10 mouse cellular contexts compared by ENCODE assay signal in genomic region chr11:69684128-69684745, GRCm38 (mm10). TPM values are rescaled to one million over a fixed set of nuclear protein-coding genes. Genes with fewer than 3 reads are reported as not detected.
DNase-seq lines count a peak whose midpoint lies in the region; ATAC-seq and TF ChIP-seq lines count a peak whose summit lies in the region.
"Had no signal": no experiment of that assay in that cellular context is flagged by ENCODE, and none has a peak within 500 bp of the region (broad histone marks: within the 10 kb centered on the region; RNA-seq: fewer than 3 reads in every experiment).

No protein-coding gene starts in this region.

- no peak overlapping the region for H3K4me3 ChIP-seq in forebrain, embryonic 10.5 days
- no peak overlapping the region for H3K4me3 ChIP-seq in forebrain, embryonic 14.5 days (ENCODE audit: low read depth, low read length)
- no peak overlapping the region for H3K4me3 ChIP-seq in layer of hippocampus, adult 2 months
- no peak overlapping the region for H3K4me3 ChIP-seq in hindbrain, embryonic 15.5 days
- peak overlapping the region; percentile 22 for H3K4me3 ChIP-seq in macrophage (ENCODE audit: inconsistent target)
- H3K4me3 ChIP-seq: liver, embryonic 13.5 days had no signal

- 0 out of 2 replicates have a peak, but pooled peaks cover 13% of the 10 kb centered on the region for H3K27me3 ChIP-seq in forebrain, embryonic 10.5 days (ENCODE audit: poor library complexity, severe bottlenecking)
- H3K27me3 ChIP-seq in forebrain, embryonic 14.5 days (replicated peaks; ENCODE audit: control insufficient read depth, insufficient read depth, low read length): no peaks in the 10 kb centered on the region
- H3K27me3 ChIP-seq in hindbrain, embryonic 15.5 days: no peaks in the 10 kb centered on the region
- H3K27me3 ChIP-seq: liver, embryonic 13.5 days had no signal

- H3K79me2 ChIP-seq in macrophage (ENCODE audit: inconsistent target): peaks cover 65% of the 10 kb centered on the region

- H3K27ac ChIP-seq in forebrain, embryonic 10.5 days: 0 out of 2 replicates have a peak overlapping the region, but pooled peaks have one; percentile 91
- no peak overlapping the region for H3K27ac ChIP-seq in forebrain, embryonic 14.5 days (ENCODE audit: low read depth, low read length)
- peak overlapping the region; percentile 95 for H3K27ac ChIP-seq in layer of hippocampus, adult 2 months
- peak overlapping the region; percentile 93; the same call in 1 of the 2 replicates for H3K27ac ChIP-seq in hindbrain, embryonic 15.5 days (replicated peaks)
- peak overlapping the region; percentile 91 for H3K27ac ChIP-seq in macrophage
- H3K27ac ChIP-seq: liver, embryonic 13.5 days had no signal

- TF ChIP-seq CTCF in layer of hippocampus, adult 2 months (conservative IDR thresholded peaks at IDR 0.05): no peak

- H3K4me2 ChIP-seq in forebrain, embryonic 14.5 days (ENCODE audit: low read length): no peak overlapping the region
- H3K4me2 ChIP-seq in hindbrain, embryonic 15.5 days: no peak overlapping the region
- H3K4me2 ChIP-seq: liver, embryonic 13.5 days had no signal

- H3K4me1 ChIP-seq in forebrain, embryonic 10.5 days: peaks cover 61% of the 10 kb centered on the region
- peaks cover 25% of the 10 kb centered on the region for H3K4me1 ChIP-seq in forebrain, embryonic 14.5 days (ENCODE audit: control insufficient read depth, insufficient read depth, low read length)
- H3K4me1 ChIP-seq in hindbrain, embryonic 15.5 days (replicated peaks): peaks cover 61% of the 10 kb centered on the region

- 87% methylated on average over 12 of the region's 12 CpGs for WGBS in forebrain, embryonic 10.5 days
- 80% methylated on average over 12 of the region's 12 CpGs for WGBS in forebrain, embryonic 14.5 days
- 85% methylated on average over 12 of the region's 12 CpGs for WGBS in hindbrain, embryonic 15.5 days
- WGBS in macrophage (ENCODE audit: missing documents): 61% methylated on average over 12 of the region's 12 CpGs

- no peak for ATAC-seq in forebrain, embryonic 14.5 days
- ATAC-seq in hindbrain, embryonic 15.5 days (ENCODE audit: low FRiP score, low read depth): no peak

- no peaks in the 10 kb centered on the region for H3K9me3 ChIP-seq in forebrain, embryonic 10.5 days
- H3K9me3 ChIP-seq in forebrain, embryonic 14.5 days (replicated peaks; ENCODE audit: control insufficient read depth, low read length): no peaks in the 10 kb centered on the region
- H3K9me3 ChIP-seq in hindbrain, embryonic 15.5 days: no peaks in the 10 kb centered on the region
- H3K9me3 ChIP-seq: liver, embryonic 13.5 days had no signal

- no peak for DNase-seq in forebrain, embryonic 10.5 days (ENCODE audit: extremely low spot score, low spot score)
- no peak for DNase-seq in forebrain, embryonic 14.5 days (ENCODE audit: low spot score)
- DNase-seq in layer of hippocampus, adult 2 months (ENCODE audit: low spot score in 2 of 2): no peak
- DNase-seq in layer of hippocampus, postnatal 10 days (ENCODE audit: low spot score in 2 of 2): no peak
- no peak for DNase-seq in gastrocnemius, postnatal 25 days
- no peak for DNase-seq in left cerebral cortex, adult 8-10 months (ENCODE audit: low spot score in 2 of 2)
- DNase-seq: liver, embryonic 13.5 days; thymus, adult 18-20 months had no signal

- H3K36me3 ChIP-seq in forebrain, embryonic 10.5 days (replicated peaks): peaks cover 14% of the 10 kb centered on the region
- H3K36me3 ChIP-seq in forebrain, embryonic 14.5 days (ENCODE audit: control insufficient read depth, insufficient read depth, low read length): peaks cover 10% of the 10 kb centered on the region
- peaks cover 3% of the 10 kb centered on the region for H3K36me3 ChIP-seq in hindbrain, embryonic 15.5 days
- no peaks in the 10 kb centered on the region; the same call in 1 of the 2 replicates for H3K36me3 ChIP-seq in macrophage (ENCODE audit: inconsistent target)

- H3K9ac ChIP-seq in forebrain, embryonic 14.5 days (ENCODE audit: low read length): no peak overlapping the region
- H3K9ac ChIP-seq in hindbrain, embryonic 15.5 days: no peak overlapping the region
- H3K9ac ChIP-seq: liver, embryonic 13.5 days had no signal

RNA-seq across cellular contexts. Expression of gene Tnfsf13, which starts 1.3 kb away (rescaled TPM):
- 0.20 TPM in 1 of 2 replicates, not detected in the other for polyA plus RNA-seq in forebrain, embryonic 10.5 days (2016; fragmentation: Nextera tagmentation; extraction: Ambion mirVana)
- polyA plus RNA-seq in forebrain, embryonic 14.5 days (2014; fragmentation: Nextera tagmentation; extraction: Ambion mirVana): 0.53 TPM in 1 of 2 replicates, not detected in the other
- 1 to 10 TPM; 2.1 to 2.5 TPM for total RNA-seq in layer of hippocampus, adult 2 months (2021)
- total RNA-seq in layer of hippocampus, postnatal 10 days (2021): 1 to 10 TPM; 1.1 to 1.2 TPM
- polyA plus RNA-seq in hindbrain, embryonic 15.5 days (2015; fragmentation: Nextera tagmentation; extraction: Ambion mirVana): 0.61 and 0.76 TPM in 2 replicates
- 10 to 100 TPM in 25 of 26 experiments, 1 to 10 TPM in 1; 7.6 to 87.6 (median 29.3) TPM for total RNA-seq in macrophage (2018; cell fraction: chromatin; rRNA removed)
- 10 to 100 TPM in 23 of 26 experiments, 1 to 10 TPM in 3; 8.5 to 49.0 (median 19.5) TPM for total RNA-seq in macrophage (2018; cell fraction: cytosol; rRNA removed)
- total RNA-seq in macrophage (2018; cell fraction: nucleus; rRNA removed): 10 to 100 TPM in 25 of 26 experiments, 1 to 10 TPM in 1; 10.0 to 76.3 (median 24.5) TPM
- 16.4 to 43.4 TPM (median 40.3 TPM) in 3 replicates for polyA plus RNA-seq in macrophage (2018)
- total RNA-seq in gastrocnemius, postnatal 25 days (2021): 1 to 10 TPM in 1 of 2 experiments, under 1 TPM in 1; 0.67 to 1.5 TPM
- total RNA-seq in left cerebral cortex, adult 8-10 months (2022): 1 to 10 TPM; 2.5 to 4.2 (median 3.2) TPM
- polyA plus RNA-seq: liver, embryonic 13.5 days had no signal

RNA-seq across cellular contexts. Expression of gene Senp3, which starts 2.4 kb away (rescaled TPM):
- 127 and 128 TPM in 2 replicates for polyA plus RNA-seq in forebrain, embryonic 10.5 days (2016; fragmentation: Nextera tagmentation; extraction: Ambion mirVana)
- 81.8 and 88.2 TPM in 2 replicates for polyA plus RNA-seq in forebrain, embryonic 14.5 days (2014; fragmentation: Nextera tagmentation; extraction: Ambion mirVana)
- 100 to 1,000 TPM; 108 to 132 TPM for total RNA-seq in layer of hippocampus, adult 2 months (2021)
- 10 to 100 TPM; 88.0 to 98.7 TPM for total RNA-seq in layer of hippocampus, postnatal 10 days (2021)
- polyA plus RNA-seq in hindbrain, embryonic 15.5 days (2015; fragmentation: Nextera tagmentation; extraction: Ambion mirVana): 101 and 103 TPM in 2 replicates
- 100 to 1,000 TPM; 150 to 595 (median 301) TPM for total RNA-seq in macrophage (2018; cell fraction: chromatin; rRNA removed)
- total RNA-seq in macrophage (2018; cell fraction: cytosol; rRNA removed): 10 to 100 TPM; 51.5 to 80.4 (median 66.5) TPM
- total RNA-seq in macrophage (2018; cell fraction: nucleus; rRNA removed): 100 to 1,000 TPM in 24 of 26 experiments, 10 to 100 TPM in 2; 85.8 to 278 (median 154) TPM
- 57.8 to 99.6 TPM (median 77.5 TPM) in 3 replicates for polyA plus RNA-seq in macrophage (2018)
- 10 to 100 TPM; 19.1 to 23.5 TPM for total RNA-seq in gastrocnemius, postnatal 25 days (2021)
- total RNA-seq in left cerebral cortex, adult 8-10 months (2022): 10 to 100 TPM; 72.6 to 96.8 (median 83.6) TPM

RNA-seq across cellular contexts. Expression of gene Tnfsf12, which starts 11.4 kb away (rescaled TPM):
- 1.1 and 1.6 TPM in 2 replicates for polyA plus RNA-seq in forebrain, embryonic 10.5 days (2016; fragmentation: Nextera tagmentation; extraction: Ambion mirVana)
- 2.2 and 2.7 TPM in 2 replicates for polyA plus RNA-seq in forebrain, embryonic 14.5 days (2014; fragmentation: Nextera tagmentation; extraction: Ambion mirVana)
- 1 to 10 TPM; 8.9 to 9.6 TPM for total RNA-seq in layer of hippocampus, adult 2 months (2021)
- total RNA-seq in layer of hippocampus, postnatal 10 days (2021): 1 to 10 TPM; 6.7 to 8.3 TPM
- polyA plus RNA-seq in hindbrain, embryonic 15.5 days (2015; fragmentation: Nextera tagmentation; extraction: Ambion mirVana): 3.5 and 5.0 TPM in 2 replicates
- total RNA-seq in macrophage (2018; cell fraction: chromatin; rRNA removed): 10 to 100 TPM; 10.1 to 98.0 (median 32.6) TPM
- total RNA-seq in macrophage (2018; cell fraction: cytosol; rRNA removed): 100 to 1,000 TPM in 13 of 26 experiments, 10 to 100 TPM in 13; 63.6 to 208 (median 113) TPM
- 100 to 1,000 TPM in 3 of 26 experiments, 10 to 100 TPM in 23; 28.0 to 147 (median 60.6) TPM for total RNA-seq in macrophage (2018; cell fraction: nucleus; rRNA removed)
- polyA plus RNA-seq in macrophage (2018): 89.2 to 140 TPM (median 130 TPM) in 3 replicates
- 10 to 100 TPM in 1 of 2 experiments, 1 to 10 TPM in 1; 8.3 to 11.6 TPM for total RNA-seq in gastrocnemius, postnatal 25 days (2021)
- total RNA-seq in left cerebral cortex, adult 8-10 months (2022): 10 to 100 TPM; 10.2 to 15.1 (median 11.7) TPM

RNA-seq across cellular contexts. Expression of gene Tnfsfm13, which starts 11.7 kb away (rescaled TPM):
- polyA plus RNA-seq in forebrain, embryonic 10.5 days (2016; fragmentation: Nextera tagmentation; extraction: Ambion mirVana): 0.44 and 0.55 TPM in 2 replicates
- 1.5 and 1.6 TPM in 2 replicates for polyA plus RNA-seq in forebrain, embryonic 14.5 days (2014; fragmentation: Nextera tagmentation; extraction: Ambion mirVana)
- total RNA-seq in layer of hippocampus, adult 2 months (2021): 1 to 10 TPM; 1.6 to 2.2 TPM
- total RNA-seq in layer of hippocampus, postnatal 10 days (2021): under 1 TPM; 0.69 to 0.76 TPM
- 1.2 and 1.9 TPM in 2 replicates for polyA plus RNA-seq in hindbrain, embryonic 15.5 days (2015; fragmentation: Nextera tagmentation; extraction: Ambion mirVana)
- 10 to 100 TPM in 25 of 26 experiments, 1 to 10 TPM in 1; 9.2 to 61.0 (median 21.7) TPM for total RNA-seq in macrophage (2018; cell fraction: chromatin; rRNA removed)
- 10 to 100 TPM; 15.3 to 58.0 (median 30.0) TPM for total RNA-seq in macrophage (2018; cell fraction: cytosol; rRNA removed)
- total RNA-seq in macrophage (2018; cell fraction: nucleus; rRNA removed): 10 to 100 TPM in 25 of 26 experiments, 1 to 10 TPM in 1; 9.5 to 49.6 (median 23.0) TPM
- 25.2 to 36.9 TPM (median 25.5 TPM) in 3 replicates for polyA plus RNA-seq in macrophage (2018)
- total RNA-seq in gastrocnemius, postnatal 25 days (2021): 1 to 10 TPM in 1 of 2 experiments, under 1 TPM in 1; 0.87 to 2.1 TPM
- 1 to 10 TPM; 1.5 to 2.0 (median 1.8) TPM for total RNA-seq in left cerebral cortex, adult 8-10 months (2022)

RNA-seq across cellular contexts. Expression of gene Eif4a1, which starts 12.0 kb away (rescaled TPM):
- 725 and 747 TPM in 2 replicates for polyA plus RNA-seq in forebrain, embryonic 10.5 days (2016; fragmentation: Nextera tagmentation; extraction: Ambion mirVana)
- 1,177 and 1,222 TPM in 2 replicates for polyA plus RNA-seq in forebrain, embryonic 14.5 days (2014; fragmentation: Nextera tagmentation; extraction: Ambion mirVana)
- total RNA-seq in layer of hippocampus, adult 2 months (2021): 100 to 1,000 TPM; 342 to 344 TPM
- total RNA-seq in layer of hippocampus, postnatal 10 days (2021): 100 to 1,000 TPM; 492 to 501 TPM
- 476 and 491 TPM in 2 replicates for polyA plus RNA-seq in hindbrain, embryonic 15.5 days (2015; fragmentation: Nextera tagmentation; extraction: Ambion mirVana)
- total RNA-seq in macrophage (2018; cell fraction: chromatin; rRNA removed): 1,000 to 10,000 TPM in 13 of 26 experiments, 100 to 1,000 TPM in 13; 445 to 1,542 (median 988) TPM
- 100 to 1,000 TPM; 534 to 868 (median 666) TPM for total RNA-seq in macrophage (2018; cell fraction: cytosol; rRNA removed)
- total RNA-seq in macrophage (2018; cell fraction: nucleus; rRNA removed): 1,000 to 10,000 TPM in 4 of 26 experiments, 100 to 1,000 TPM in 22; 458 to 1,180 (median 654) TPM
- polyA plus RNA-seq in macrophage (2018): 683 to 1,306 TPM (median 693 TPM) in 3 replicates
- 100 to 1,000 TPM in 1 of 2 experiments, 10 to 100 TPM in 1; 99.8 to 102 TPM for total RNA-seq in gastrocnemius, postnatal 25 days (2021)
- 100 to 1,000 TPM; 268 to 307 (median 295) TPM for total RNA-seq in left cerebral cortex, adult 8-10 months (2022)
